Mouse (Mus musculus): ENCODE data around the gene Nnmt.

The Nnmt gene

DNA sequence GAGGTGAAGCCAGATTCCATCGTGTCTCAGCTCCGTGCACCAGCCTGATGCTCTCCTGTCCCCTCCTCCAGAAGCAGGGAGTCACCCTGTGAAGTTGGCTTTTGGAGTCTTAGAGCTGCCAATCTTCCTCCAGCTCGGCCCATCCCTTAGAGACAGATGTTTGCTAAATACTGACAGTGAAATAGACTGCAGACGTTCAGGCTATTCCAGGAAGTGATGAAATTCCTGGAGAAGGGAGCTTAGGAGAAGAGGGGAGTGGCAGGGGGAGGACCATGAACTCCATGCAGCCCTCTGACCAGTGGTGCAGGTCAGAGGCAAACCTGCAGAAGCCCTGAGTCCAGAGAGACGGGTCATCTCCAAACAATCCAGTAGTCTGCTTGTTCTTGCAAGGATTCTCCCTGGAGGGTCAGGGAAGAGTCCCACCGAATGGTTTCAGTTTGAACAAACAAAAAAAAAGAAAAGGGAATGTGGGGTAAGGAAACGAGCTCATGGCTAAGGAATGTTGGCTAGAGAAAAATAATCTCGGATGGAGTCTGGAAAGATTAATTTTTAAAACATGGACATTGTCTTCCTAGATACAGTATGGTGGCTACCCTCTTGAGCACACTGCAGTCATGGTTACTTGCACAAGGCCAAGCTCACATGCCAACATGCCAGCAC is at the start of gene Nnmt:
Gene Nnmt (minus strand): TSS at position 215 of the 660 bp plus-strand sequence.
- in situ Hi-C loops (cut with MboI, MseI) = no loop called here

DNA sequence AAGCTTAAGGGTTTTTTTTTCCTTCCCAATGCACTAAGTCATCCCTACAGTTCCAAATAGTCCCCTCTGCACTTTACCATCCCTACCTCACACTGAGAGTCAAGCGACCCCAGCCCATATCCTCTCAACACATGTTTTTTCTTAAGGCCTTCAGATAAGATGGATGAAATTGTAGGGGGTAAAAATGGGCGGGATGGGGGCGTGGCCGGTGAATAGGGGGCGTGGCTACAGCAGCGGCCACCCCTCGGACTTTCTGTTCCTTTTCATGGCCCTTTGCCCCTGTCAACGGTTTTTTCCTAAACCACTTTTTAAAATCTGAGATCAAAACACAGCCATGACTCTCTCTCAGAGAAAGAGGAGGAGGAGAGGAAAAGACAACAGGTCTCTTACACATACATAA is 49.8 kb upstream of the Nnmt start:
- in situ Hi-C loops (cut with MboI, MseI) = no loop called here

- in situ Hi-C loops (cut with MboI, MseI) = no loop called here
Measured at GRCm38 (mm10) chr9:48653399-48654070, 48.6 kb upstream of the Nnmt start.

DNA sequence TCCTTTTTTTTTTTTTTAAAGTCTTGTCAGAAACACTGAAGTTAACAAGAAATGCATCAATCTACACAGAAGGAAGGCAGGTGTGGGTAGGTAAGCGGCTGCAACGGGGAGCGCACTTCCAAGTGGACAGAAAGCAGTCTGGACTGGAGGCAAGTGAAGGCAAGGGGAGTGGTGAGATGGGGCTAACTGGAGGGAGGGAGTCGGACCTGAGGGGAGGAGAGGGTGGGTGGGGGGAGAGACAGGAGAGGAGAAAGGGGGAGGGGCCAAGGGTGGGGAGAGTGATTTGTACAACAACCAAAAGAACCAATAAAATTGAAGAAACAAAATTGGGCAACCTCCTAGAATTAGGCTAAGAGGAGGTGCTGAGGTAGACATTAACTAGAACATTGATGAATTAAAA is 47.1 kb upstream of the Nnmt start:
- in situ Hi-C loops (cut with MboI, MseI) = no loop called here

- in situ Hi-C loops (cut with MboI, MseI) = no loop called here
Measured at GRCm38 (mm10) chr9:48650846-48651245, 45.9 kb upstream of the Nnmt start.

DNA sequence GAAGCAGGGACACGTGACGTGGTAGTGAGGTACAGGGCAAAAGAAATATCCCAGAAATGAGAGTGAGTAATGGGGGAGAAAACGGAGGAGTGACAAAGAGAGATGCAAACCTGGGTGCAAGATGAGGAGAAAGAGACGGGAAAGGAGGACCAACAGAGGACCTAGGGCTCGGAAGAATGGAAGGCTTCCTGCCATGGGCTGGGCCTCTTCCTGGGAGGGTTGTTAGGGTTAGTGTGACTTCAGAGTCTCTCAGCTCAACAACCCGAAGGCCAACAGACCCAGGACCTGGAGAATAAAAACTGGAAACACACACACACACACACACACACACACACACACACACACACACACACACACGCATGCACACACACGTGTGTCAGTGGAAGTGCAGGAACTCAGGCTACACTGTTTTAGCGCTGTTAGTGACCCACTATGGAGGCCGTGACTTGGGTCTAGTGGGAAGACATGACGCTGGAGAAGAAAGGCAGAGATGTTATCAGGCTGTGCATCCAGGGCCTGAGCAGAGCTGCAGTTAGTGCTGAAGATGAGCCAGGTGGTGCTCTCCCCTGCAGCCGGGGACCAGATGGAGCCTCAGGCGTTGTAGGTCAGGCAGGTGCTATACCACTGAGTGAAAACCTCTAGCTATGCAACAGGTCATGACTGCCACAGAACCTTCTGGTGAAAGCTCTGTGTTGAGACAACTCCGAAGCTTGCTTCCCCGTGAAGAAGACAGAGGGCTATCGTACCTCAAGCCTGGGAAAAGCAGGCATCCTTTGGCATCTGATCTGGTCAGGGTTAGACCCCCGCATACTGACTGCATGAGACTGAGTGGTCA is 45.1 kb upstream of the Nnmt start:
- in situ Hi-C loops (cut with MboI, MseI) = loop anchor here (5.0 to 10.0 kb wide), 3 partner anchors 207 to 315 kb away; partner anchors contain the start of gene Htr3b

GRCm38 (mm10) chr9:48649098-48649766 is 44.3 kb upstream of the Nnmt start:
- in situ Hi-C loops (cut with MboI, MseI) = loop anchor here (5.0 to 10.0 kb wide), 3 partner anchors 208 to 316 kb away; partner anchors contain the start of gene Htr3b

- in situ Hi-C loops (cut with MboI, MseI) = loop anchor here (5.0 to 10.0 kb wide), 3 partner anchors 209 to 316 kb away; partner anchors contain the start of gene Htr3b
Measured at GRCm38 (mm10) chr9:48648285-48649097, 43.5 kb upstream of the Nnmt start.

GRCm38 (mm10) chr9:48647648-48648284 is 42.8 kb upstream of the Nnmt start:
- in situ Hi-C loops (cut with MboI, MseI) = loop anchor here (5.0 to 10.0 kb wide), 3 partner anchors 210 to 317 kb away; partner anchors contain the start of gene Htr3b

DNA sequence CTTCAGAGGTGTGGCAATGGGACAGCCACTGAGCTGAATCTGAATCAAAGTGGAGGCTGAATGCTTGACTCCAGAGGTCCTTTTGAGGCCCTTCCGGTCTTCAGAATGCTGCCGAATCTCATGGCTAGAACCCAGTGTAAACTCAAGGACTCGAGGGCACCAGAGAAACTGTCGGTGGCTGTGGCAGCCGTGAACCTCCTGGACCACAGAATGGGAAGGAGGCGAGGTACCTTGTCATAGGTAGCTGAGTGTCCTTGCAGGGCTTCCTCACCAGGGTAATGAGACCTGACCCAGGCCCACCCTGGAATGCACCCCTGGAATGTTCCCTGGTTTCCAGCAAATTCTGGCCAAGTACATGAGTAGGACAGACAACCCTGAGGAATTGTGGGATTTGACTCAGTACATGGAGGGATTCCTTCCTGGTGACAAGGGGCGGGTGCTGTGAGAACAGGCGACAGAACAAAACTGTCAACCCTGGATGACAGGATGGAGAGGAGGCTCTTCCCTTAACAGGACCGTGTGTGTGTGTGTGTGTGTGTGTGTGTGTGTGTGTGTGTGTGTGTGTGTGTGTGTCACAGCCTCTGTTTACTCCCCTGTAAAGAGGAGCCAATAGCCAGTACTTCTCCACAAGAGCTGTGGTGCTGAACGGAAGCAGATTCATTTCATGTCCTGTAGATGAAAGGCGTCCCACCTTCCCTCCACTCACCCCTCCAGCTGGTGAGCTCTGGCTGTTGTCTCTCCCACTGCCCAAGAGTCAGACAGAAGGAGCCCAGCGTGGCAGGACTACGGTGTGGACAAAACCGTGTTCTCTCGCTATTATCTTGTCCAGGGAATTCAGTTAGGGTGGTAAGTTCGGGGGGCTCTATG is 42.1 kb upstream of the Nnmt start:
- in situ Hi-C loops (cut with MboI, MseI) = loop anchor here (5.0 to 10.0 kb wide), 3 partner anchors 210 to 318 kb away; partner anchors contain the start of gene Htr3b

GRCm38 (mm10) chr9:48646251-48646650 is 41.3 kb upstream of the Nnmt start:
- in situ Hi-C loops (cut with MboI, MseI) = loop anchor here (5.0 to 10.0 kb wide), 3 partner anchors 211 to 319 kb away; partner anchors contain the start of gene Htr3b

DNA sequence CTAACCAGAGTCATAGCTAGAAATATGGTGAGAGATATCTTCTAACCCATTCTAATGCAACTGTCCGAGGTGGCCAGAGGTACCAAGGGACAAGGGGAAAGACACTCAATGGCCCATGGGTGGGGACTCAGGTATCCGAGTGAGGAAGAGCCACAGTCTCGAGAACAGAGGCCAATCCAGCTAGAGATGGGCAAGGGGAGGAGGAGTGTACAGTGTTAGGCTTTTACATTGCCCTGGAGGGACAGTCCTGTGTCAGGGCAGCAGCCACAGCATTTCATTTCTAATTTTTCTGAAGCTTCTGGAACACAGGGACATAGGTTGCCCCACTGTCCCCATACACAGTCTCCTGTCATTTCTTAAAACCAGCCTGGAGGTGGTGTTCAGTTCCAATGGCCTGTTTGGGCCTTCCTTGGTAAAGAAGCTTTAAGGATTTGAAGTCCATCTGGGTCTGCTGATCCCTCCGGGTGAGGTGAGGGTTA is 40.7 kb upstream of the Nnmt start:
- in situ Hi-C loops (cut with MboI, MseI) = loop anchor here (5.0 to 10.0 kb wide), 3 partner anchors 212 to 319 kb away; partner anchors contain the start of gene Htr3b

- in situ Hi-C loops (cut with MboI, MseI) = loop anchor here (5.0 to 10.0 kb wide), 3 partner anchors 212 to 320 kb away; partner anchors contain the start of gene Htr3b
Measured at GRCm38 (mm10) chr9:48644926-48645647, 40.1 kb upstream of the Nnmt start.

- in situ Hi-C loops (cut with MboI, MseI) = loop anchor here (10.0 kb wide), 1 partner anchor 320 kb away; the partner anchor contains the start of gene Htr3b
Measured at GRCm38 (mm10) chr9:48644376-48644775, 39.4 kb upstream of the Nnmt start.

DNA sequence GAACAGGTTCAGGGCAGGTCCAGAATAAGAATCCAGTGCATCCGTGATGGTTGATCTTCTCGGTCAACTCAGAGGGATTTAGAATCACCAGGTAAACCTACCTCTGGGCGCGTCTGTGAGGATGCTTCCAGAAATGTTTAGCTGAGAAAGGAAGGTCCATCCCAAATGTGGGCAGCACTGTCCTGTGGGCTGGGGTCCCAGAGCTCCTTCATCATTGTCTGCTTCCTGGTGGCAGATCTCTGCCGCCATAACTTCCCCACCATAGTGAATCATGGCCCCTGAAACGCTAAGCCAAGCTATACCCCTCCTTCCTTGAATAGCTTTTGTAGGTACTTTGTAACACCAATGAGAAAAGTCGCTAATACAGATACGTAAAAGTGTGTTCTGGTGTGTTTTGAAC is 36.7 kb upstream of the Nnmt start:
- in situ Hi-C loops (cut with MboI, MseI) = loop anchor here (10.0 kb wide), 1 partner anchor 323 kb away; the partner anchor contains the start of gene Htr3b

GRCm38 (mm10) chr9:48640881-48641280 is 35.9 kb upstream of the Nnmt start:
- in situ Hi-C loops (cut with MboI, MseI) = loop anchor here (10.0 kb wide), 1 partner anchor 324 kb away; the partner anchor contains the start of gene Htr3b

- in situ Hi-C loops (cut with MboI, MseI) = no loop called here
Measured at GRCm38 (mm10) chr9:48638176-48638803, 33.3 kb upstream of the Nnmt start.
